Mouse (Mus musculus): Measurements from ENCODE around the gene Platr25. TPM values are rescaled to one million over a fixed set of nuclear protein-coding genes. Genes with fewer than 3 reads are reported as not detected.
"Not testable (repeated sequence)": the region's sequence is repeated elsewhere in the genome, so short reads cannot be mapped to it uniquely, and the experiment has no call there.

The Platr25 gene
- 35.0 and 35.1 TPM in 2 replicates for polyA plus RNA-seq (2015; fragmentation: Nextera tagmentation; extraction: Ambion mirVana)

DNA sequence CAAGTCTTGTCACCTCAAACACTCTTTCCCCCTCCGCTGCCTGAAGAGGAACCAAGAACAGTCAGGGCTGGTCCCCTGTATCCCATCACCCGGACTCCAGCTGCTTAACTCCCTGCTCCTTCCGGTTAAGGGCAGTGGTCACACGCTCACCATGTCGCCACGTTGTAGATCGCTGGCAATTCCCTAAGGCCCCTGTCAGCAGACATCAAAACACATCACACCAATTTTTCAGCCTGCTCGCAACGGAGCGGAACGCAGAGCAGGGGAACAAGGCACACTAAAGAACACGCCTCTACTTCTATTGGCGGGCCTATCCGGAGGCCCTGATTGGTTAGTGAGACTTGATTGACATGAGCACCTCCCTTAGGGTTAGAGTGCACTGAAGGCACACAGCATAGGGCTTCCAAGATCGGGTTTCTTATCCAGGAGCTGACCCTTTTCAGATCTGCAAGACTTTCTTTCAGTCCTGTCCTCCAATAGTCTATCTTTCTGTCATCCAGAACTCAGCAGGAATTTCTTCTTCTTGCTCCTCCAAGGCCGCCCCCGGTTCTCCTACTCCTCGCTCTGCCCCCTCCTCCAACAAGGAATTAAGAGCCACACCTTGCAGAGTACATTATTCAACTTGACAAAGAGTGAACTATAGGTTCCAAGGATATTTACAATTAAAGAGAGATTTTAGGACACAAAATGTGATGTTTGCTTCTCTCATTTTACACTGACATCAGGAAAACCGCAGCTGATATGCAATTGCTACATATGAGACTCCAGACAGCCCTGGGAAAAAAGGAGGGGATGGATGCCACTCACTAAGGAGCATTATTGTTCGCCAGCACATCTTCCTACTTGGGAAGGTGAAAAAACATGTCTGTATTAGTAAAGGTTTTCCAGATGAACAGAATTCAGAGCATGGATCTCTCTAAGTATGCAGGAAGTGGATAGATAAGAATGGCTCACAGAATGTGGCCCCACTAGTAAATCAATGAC is at the start of gene Platr25:
TSS of gene Platr25 (minus strand) at position 278 of the 984 bp plus-strand sequence.
- Histone ChIP-seq H3K4me3 (replicated peaks) (peak within 1 kb of the TSS; percentile 52), H3K4me2 (peak within 1 kb of the TSS; percentile 65), H3K9ac (replicated peaks) (peak within 1 kb of the TSS; percentile 55)
- not testable (repeated sequence) for H3K36me3 ChIP-seq; H3K27me3 ChIP-seq (replicated peaks); H3K9me3 ChIP-seq (replicated peaks); H3K27ac ChIP-seq (replicated peaks); H3K4me1 ChIP-seq
- WGBS: 10% methylated on average over 20 of the region's 20 CpGs
- peak; percentile 93 for ATAC-seq (ENCODE audit: low FRiP score)

DNA sequence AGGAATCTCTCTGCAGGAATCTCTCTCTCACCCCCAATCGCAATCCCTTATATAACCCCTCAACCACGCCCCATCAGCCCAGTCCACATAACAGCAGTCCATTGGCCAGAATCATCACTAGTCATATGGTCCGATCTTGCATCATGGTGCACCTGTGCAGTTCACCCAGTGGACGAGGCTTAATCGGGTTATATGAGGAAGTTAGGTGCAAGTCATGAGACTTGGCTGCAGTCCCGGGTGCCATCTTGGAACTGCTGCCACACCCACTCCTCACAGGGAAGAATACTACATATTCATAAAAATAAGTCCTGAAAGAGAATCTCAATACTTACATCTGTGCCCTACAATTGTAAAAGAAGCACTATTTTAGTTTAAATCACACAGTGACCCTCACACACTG is 47.5 kb upstream of the Platr25 start:
- not testable (repeated sequence) for H3K27me3 ChIP-seq (replicated peaks); ATAC-seq (ENCODE audit: low FRiP score); H3K9ac ChIP-seq (replicated peaks); H3K4me1 ChIP-seq; H3K9me3 ChIP-seq (replicated peaks); H3K27ac ChIP-seq (replicated peaks); H3K4me2 ChIP-seq; H3K36me3 ChIP-seq; H3K4me3 ChIP-seq (replicated peaks)
- 93% methylated on average over 6 of the region's 6 CpGs for WGBS

DNA sequence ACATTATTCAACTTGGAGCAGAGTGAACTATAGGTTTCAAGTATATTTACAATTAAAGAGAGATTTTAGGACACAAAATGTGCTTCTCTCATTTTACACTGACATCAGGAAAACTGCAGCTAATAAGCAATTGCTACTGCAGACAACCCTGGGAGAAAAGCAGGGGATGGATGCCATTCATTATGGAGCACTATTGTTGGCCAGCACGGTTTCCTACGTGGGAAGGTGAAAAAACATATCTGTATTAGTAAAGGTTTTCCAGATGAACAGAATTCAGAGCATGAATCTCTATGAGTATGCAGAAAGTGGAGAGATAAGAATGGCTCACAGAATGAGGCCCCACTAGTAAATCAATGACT is 25.6 kb upstream of the Platr25 start:
- not testable (repeated sequence) for H3K27ac ChIP-seq (replicated peaks); H3K9ac ChIP-seq (replicated peaks); H3K36me3 ChIP-seq; H3K9me3 ChIP-seq (replicated peaks); H3K27me3 ChIP-seq (replicated peaks); H3K4me1 ChIP-seq
- WGBS: 37% methylated on average over 2 of the region's 2 CpGs
- Histone ChIP-seq H3K4me2 (peak overlapping the region; percentile 69), H3K4me3 (replicated peaks) (peak overlapping the region; percentile 51)
- peak; percentile 40; the same call in 1 of the 2 replicates for ATAC-seq (ENCODE audit: low FRiP score)

DNA sequence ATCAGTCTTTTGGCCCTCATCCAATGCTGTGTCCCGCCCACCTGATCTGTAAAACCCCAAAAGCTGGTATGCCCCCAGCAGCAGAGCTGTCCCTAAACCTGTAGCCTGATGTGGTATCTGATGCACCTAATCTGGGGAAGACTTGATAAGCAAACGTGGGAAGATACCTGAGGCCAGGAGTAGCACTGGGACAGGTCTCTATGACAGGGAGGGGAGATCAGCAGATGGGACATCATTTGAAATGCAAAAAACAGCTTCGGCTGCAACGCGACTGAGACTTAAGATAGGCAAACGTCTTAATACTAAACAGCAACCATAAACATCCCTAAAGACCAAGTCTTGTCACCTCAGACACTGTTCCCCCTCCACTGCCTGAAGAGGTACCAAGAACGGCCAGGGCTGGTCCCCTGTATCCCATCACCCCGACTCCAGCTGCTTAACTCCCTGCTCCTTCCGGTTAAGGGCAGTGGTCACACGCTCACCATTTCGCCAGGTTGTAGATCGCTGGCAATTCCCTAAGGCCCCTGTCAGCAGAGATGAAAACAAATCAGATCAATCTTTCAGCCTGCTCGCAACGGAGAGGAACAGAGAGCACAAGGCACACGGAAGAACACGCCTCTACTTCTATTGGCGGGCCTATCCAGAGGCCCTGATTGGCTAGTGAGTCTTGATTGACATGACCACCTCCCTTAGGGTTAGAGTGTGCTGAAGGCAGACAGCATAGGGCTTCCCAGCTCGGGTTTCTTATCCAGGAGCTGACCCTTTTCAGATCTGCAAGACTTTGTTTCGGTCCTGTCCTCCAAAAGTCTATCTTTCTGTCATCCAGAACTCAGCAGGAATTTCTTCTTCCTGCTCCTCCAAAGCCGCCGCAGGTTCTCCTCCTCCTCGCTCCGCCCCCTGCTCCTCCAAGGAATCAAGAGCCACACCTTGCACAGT is 25.0 kb upstream of the Platr25 start, which contains the start of gene Gm5141:
TSS of gene Gm5141 (minus strand) at position 610 of the 936 bp plus-strand sequence.
- H3K27me3 ChIP-seq (replicated peaks); H3K36me3 ChIP-seq; H3K27ac ChIP-seq (replicated peaks); H3K4me1 ChIP-seq: not testable (repeated sequence)
- Histone ChIP-seq H3K9ac (replicated peaks) (peak within 1 kb of the TSS; percentile 64), H3K9me3 (replicated peaks) (peaks cover 14% of the 10 kb centered on the region; the same call in 1 of the 2 replicates), H3K4me2 (peak within 1 kb of the TSS; percentile 69), H3K4me3 (replicated peaks) (peak within 1 kb of the TSS; percentile 51)
- 5% methylated on average over 21 of the region's 23 CpGs for WGBS
- ATAC-seq (ENCODE audit: low FRiP score): peak; percentile 100

DNA sequence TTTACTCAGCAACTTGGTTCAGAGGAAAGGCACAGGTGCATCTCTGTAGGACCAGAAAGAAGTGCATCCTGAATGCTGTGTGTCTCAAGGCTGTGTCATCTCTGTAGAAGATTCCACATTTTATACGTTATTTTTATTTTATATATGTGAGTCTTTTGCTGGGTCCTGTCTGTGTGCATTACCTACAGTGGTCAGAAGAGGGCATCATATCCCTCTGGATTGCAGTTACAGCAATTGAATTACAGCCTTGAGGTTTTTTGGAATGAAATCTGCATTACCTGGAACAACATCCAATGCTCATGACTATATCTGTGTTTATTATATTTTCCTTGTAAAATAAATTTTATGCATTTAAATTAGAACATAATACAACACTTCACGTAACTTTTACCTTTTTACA is 3.3 kb upstream of the Platr25 start:
- not testable (repeated sequence) for H3K27ac ChIP-seq (replicated peaks); ATAC-seq (ENCODE audit: low FRiP score); H3K36me3 ChIP-seq; H3K9ac ChIP-seq (replicated peaks); H3K4me1 ChIP-seq; H3K27me3 ChIP-seq (replicated peaks); H3K4me2 ChIP-seq; H3K4me3 ChIP-seq (replicated peaks); H3K9me3 ChIP-seq (replicated peaks)
- 71% methylated on average over 2 of the region's 2 CpGs for whole genome bisulfite sequencing

DNA sequence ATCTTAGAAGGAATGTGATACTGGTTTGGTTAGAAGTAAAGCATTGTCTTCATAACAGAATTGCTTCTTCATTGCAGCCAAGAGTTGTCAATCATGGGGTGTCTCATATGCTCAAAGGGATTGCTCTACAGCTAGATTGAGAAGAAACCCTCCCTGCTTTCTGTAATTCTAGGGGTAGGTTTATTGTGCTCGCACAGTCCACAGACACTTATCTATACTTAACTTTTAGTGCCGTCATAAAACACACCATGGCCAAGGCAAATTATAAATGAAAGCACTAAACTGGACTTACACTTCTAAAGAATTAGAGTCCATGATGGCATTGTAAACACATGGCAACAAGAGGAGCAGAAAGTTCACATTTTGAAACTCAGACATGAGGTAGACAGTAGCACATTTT is 27.2 kb downstream of the Platr25 start:
- Histone ChIP-seq H3K4me3 (replicated peaks) (no peak overlapping the region), H3K4me2 (no peak overlapping the region), H3K9ac (replicated peaks) (no peak overlapping the region), H3K36me3 (no peaks in the 10 kb centered on the region), H3K9me3 (replicated peaks) (no peaks in the 10 kb centered on the region), H3K27me3 (replicated peaks) (no peaks in the 10 kb centered on the region), H3K27ac (replicated peaks) (no peak overlapping the region), H3K4me1 (no peaks in the 10 kb centered on the region)
- no peak for ATAC-seq (ENCODE audit: low FRiP score)
- 72% methylated on average over 2 of the region's 2 CpGs for WGBS

DNA sequence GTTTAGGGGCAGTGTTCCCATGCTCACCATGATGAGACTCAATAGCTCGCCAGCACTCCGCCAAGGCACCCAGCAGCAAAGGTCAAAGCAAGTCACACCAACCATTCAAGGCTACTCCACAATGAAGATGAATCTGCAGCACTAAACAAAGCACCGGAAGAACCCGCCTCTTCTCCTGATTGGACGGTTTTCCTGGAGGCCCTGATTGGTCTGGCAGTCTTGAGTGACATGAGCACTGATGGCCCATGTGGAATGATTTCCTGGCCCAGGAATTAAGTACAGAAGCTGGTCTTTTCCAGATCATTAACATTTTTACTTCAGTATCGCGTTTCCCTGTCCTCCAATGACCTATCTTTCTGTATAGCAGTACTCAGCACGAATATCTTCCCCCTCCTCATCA is 47.9 kb downstream of the Platr25 start:
- not testable (repeated sequence) for ATAC-seq (ENCODE audit: low FRiP score); H3K4me1 ChIP-seq; H3K9ac ChIP-seq (replicated peaks); H3K27ac ChIP-seq (replicated peaks); H3K27me3 ChIP-seq (replicated peaks); H3K4me2 ChIP-seq; H3K9me3 ChIP-seq (replicated peaks); H3K36me3 ChIP-seq; H3K4me3 ChIP-seq (replicated peaks)
- WGBS: 93% methylated on average over 8 of the region's 8 CpGs

DNA sequence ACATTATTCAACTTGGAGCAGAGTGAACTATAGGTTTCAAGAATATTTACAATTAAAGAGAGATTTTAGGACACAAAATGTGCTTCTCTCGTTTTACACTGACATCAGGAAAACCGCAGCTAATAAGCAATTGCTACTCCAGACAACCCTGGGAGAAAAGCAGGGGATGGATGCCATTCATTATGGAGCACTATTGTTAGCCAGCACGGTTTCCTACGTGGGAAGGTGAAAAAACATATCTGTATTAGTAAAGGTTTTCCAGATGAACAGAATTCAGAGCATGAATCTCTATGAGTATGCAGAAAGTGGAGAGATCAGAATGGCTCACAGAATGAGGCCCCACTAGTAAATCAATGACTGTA is 75.2 kb downstream of the Platr25 start:
- not testable (repeated sequence) for H3K9me3 ChIP-seq (replicated peaks); H3K36me3 ChIP-seq; H3K4me1 ChIP-seq; H3K27me3 ChIP-seq (replicated peaks)
- 0 out of 2 replicates have a peak overlapping the region, but pooled peaks have one; percentile 38 for H3K9ac ChIP-seq (replicated peaks)
- 13% methylated on average over 4 of the region's 4 CpGs for WGBS
- peak overlapping the region; percentile 57 for H3K4me2 ChIP-seq
- peak; percentile 58; the same call in 1 of the 2 replicates for ATAC-seq (ENCODE audit: low FRiP score)
- H3K27ac ChIP-seq (replicated peaks): peak overlapping the region; percentile 79
- H3K4me3 ChIP-seq (replicated peaks): peak overlapping the region; percentile 52

DNA sequence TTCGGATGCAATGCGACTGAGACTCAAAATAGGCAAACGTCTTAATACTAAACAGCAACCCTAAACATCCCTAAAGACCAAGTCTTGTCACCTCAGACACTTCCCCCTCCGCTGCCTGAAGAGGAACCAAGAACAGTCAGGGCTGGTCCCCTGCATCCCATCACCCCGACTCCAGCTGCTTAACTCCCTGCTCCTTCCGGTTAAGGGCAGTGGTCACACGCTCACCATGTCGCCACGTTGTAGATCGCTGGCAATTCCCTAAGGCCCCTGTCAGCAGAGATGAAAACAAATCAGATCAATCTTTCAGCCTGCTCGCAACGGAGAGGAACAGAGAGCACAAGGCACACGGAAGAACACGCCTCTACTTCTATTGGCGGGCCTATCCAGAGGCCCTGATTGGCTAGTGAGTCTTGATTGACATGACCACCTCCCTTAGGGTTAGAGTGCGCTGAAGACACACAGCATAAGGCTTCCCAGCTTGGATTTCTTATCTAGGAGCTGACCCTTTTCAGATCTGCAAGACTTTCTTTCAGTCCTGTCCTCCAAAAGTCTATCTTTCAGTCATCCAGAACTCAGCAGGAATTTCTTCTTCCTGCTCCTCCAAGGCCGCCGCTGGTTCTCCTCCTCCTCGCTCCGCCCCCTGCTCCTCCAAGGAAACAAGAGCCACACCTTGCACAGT is 75.8 kb downstream of the Platr25 start:
- Histone ChIP-seq H3K4me3 (replicated peaks) (peak overlapping the region; percentile 52), H3K9ac (replicated peaks) (peak overlapping the region; percentile 46), H3K27ac (replicated peaks) (peak overlapping the region; percentile 79), H3K4me2 (peak overlapping the region; percentile 57)
- not testable (repeated sequence) for H3K9me3 ChIP-seq (replicated peaks); H3K4me1 ChIP-seq; H3K27me3 ChIP-seq (replicated peaks); H3K36me3 ChIP-seq
- under 1% methylated on average over 20 of the region's 20 CpGs for WGBS
- ATAC-seq (ENCODE audit: low FRiP score): peak; percentile 99

DNA sequence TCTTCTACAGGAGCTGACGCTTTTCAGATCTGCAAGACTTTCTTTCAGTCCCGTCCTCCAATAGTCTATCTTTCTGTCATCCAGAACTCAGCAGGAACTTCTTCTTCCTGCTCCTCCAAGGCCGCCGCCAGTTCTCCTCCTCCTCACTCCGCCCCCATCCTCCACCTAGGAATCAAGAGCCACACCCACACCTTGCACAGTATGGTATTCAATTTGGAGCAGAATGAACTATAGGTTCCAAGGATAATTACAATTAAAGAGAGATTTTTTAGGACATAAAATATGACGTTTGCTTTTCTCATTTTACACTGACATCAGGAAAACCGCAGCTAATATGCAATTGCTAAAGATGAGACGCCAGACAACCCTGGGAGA is 107.2 kb downstream of the Platr25 start:
- Histone ChIP-seq H3K9ac (replicated peaks) (peak overlapping the region; percentile 69), H3K27me3 (replicated peaks) (no peaks in the 10 kb centered on the region), H3K4me3 (replicated peaks) (peak overlapping the region; percentile 61), H3K36me3 (peaks cover 6% of the 10 kb centered on the region; the same call in 1 of the 2 replicates), H3K4me1 (no peaks in the 10 kb centered on the region), H3K4me2 (peak overlapping the region; percentile 60), H3K9me3 (replicated peaks) (0 out of 2 replicates have a peak, but pooled peaks cover 5% of the 10 kb centered on the region), H3K27ac (replicated peaks) (peak overlapping the region; percentile 77)
- 21% methylated on average over 8 of the region's 8 CpGs for WGBS
- peak; percentile 95 for ATAC-seq (ENCODE audit: low FRiP score)

DNA sequence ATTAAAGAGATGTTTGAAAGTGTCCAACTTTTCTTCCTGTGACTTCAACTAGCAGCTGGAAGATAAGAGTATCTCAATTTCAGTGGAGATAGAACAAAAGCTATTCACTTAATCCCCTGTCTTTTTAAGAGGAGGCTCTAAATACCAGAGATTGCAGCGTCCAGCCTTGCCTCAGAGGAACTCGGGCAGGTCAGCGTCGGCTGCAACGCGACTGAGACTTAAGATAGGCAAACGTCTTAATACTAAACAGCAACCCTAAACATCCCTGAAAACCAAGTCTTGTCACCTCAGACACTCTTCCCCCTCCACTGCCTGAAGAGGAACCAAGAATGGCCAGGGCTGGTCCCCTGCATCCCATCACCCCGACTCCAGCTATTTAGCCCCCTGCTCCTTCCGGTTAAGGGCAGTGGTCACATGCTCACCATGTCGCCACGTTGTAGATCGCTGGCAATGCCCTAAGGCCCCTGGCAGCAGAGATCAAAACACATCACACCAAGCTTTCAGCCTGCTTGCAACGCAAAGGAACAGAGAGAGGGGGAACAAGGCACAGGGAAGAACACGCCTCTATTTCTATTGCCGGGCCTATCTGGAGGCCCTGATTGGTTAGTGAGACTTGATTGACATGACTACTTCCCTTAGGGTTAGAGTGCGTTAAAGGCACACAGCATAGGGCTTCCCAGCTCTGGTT is 107.7 kb downstream of the Platr25 start:
- ATAC-seq (ENCODE audit: low FRiP score): peak; percentile 100
- under 1% methylated on average over 16 of the region's 16 CpGs for WGBS
- H3K27ac ChIP-seq (replicated peaks): peak overlapping the region; percentile 77

More for the DNA sequence above, 107.7 kb downstream of the Platr25 start:
- not testable (repeated sequence) for H3K27me3 ChIP-seq (replicated peaks); H3K9me3 ChIP-seq (replicated peaks); H3K36me3 ChIP-seq; H3K4me1 ChIP-seq
- H3K4me2 ChIP-seq: peak overlapping the region; percentile 60
- peak overlapping the region; percentile 61 for H3K4me3 ChIP-seq (replicated peaks)
- H3K9ac ChIP-seq (replicated peaks): peak overlapping the region; percentile 69
